Mouse (Mus musculus) macrophage (primary cell): Measurements from ENCODE around the gene Mapkapk2. TPM values are rescaled to one million over a fixed set of nuclear protein-coding genes. Genes with fewer than 3 reads are reported as not detected.

Experiments used
- H3K27ac ChIP-seq: fragments of 350-480 bp; formaldehyde crosslinking; 2 replicates; pipeline ENCODE4 v1.9.0; 2021
- H3K36me3 ChIP-seq: fragments of 350-480 bp; formaldehyde crosslinking; 2 replicates; pipeline ENCODE4 v1.9.0; 2021; ENCODE audit errors: inconsistent target
- H3K4me3 ChIP-seq: fragments of 350-480 bp; formaldehyde crosslinking; 2 replicates; pipeline ENCODE4 v1.9.0; 2021; ENCODE audit errors: inconsistent target
- H3K79me2 ChIP-seq: fragments of 350-480 bp; formaldehyde crosslinking; 2 replicates; pipeline ENCODE4 v1.9.0; 2021; ENCODE audit errors: inconsistent target
- WGBS: methylation state at CpG from one replicate; pipeline ENCODE4 v1.1.7; 2026; ENCODE audit warnings: inconsistent platforms; ENCODE audit not compliant: missing documents; 5-methylcytosine and 5-hydroxymethylcytosine counted together
- polyA plus RNA-seq: library from polyadenylated mRNA; stranded (reverse); fragments of 250-400 nt; gene quantifications from 3 replicates; pipeline ENCODE4 v1.2.4, GENCODE M21; 2018; ENCODE audit warnings: inconsistent platforms

Mapkapk2 gene
- polyA plus RNA-seq, 1 experiment from 2014 or later, result 87.7 TPM

DNA sequence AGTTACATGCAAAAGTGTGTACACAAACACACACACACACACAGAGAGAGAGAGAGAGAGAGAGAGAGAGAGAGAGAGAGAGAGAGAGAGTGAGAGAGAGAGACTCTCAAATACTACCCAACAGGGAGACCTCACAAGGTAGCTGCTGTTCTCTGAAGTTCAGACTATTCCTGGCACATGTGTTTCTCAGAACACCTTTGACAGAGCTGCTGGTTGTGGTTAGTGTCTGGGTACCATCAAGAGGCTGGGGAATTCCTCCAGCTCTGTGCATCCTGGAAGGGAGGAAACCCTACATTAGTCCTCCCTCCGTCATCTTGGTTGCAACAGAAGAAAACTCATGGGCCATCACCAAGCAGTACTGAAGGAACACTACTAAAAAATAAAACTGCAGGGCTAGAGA lies 16.9 kb downstream of the Mapkapk2 start:
- WGBS, result 60% methylated on average over 1 of the region's 1 CpGs
- Histone ChIP-seq H3K79me2 (peaks cover 100% of the 10 kb centered on the region), H3K4me3 (no peak overlapping the region), H3K27ac (no peak overlapping the region), H3K36me3 (no peaks in the 10 kb centered on the region)

DNA sequence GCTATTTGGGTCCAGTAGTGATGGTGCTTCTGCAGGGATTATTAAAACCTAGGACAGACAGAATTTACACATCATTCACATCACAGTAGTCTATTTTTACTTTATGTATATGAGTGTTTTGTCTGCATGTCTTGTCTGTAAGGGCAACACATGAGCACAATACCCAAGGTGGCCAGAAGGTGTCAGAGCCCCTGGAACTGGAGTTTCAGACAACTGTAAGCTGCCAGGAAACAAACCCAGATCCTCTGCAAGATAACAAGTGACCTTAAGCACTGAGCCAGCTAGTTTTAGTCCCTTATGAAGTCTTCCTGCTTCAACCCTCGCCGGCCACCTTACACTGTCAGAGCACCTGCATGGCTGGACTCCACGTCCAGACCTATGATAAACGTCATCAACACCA lies 17.9 kb downstream of the Mapkapk2 start:
- Histone ChIP-seq H3K27ac (no peak overlapping the region), H3K79me2 (peaks cover 100% of the 10 kb centered on the region), H3K4me3 (no peak overlapping the region), H3K36me3 (no peaks in the 10 kb centered on the region)
- 11% methylated on average over 4 of the region's 4 CpGs for WGBS

- WGBS, result 92% methylated on average over 3 of the region's 3 CpGs
- Histone ChIP-seq H3K36me3 (no peaks in the 10 kb centered on the region), H3K27ac (no peak overlapping the region), H3K79me2 (peaks cover 100% of the 10 kb centered on the region), H3K4me3 (no peak overlapping the region)
Measured at GRCm38 (mm10) chr1:131078761-131079330, 18.8 kb downstream of the Mapkapk2 start.

DNA sequence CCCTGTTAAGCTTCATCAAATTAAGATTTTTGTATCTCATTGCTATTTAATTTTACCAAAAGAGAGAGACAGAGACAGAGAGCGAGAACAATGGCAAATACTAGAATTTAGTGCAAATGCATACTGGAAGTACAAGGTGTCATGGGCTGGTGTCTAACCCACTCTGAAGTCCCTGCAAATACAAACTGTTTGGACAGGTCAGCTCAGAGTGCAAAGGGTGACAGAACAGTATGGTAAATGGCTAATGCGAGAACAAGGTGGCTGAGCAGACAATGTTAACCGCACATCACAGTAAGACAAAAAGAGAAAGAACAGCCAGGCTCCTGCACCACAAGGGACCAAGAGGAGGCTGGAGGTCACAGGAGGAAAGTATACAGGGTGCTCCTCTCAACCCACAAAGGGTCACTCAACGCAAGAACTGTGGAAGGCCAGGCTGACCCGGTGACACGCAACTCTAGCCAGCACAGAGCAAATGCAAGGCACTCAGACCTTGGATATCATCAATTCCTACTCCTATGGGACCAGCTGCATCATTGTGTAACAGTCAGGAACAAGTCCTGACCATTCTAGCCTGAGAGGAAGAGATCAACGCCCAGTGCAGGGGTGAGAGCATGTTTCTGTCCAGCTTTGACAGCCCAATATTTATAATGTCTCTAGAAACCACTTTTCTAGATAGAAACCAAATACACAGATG lies 22.4 kb downstream of the Mapkapk2 start:
- no peak overlapping the region for H3K27ac ChIP-seq
- 80% methylated on average over 7 of the region's 7 CpGs for WGBS
- no peak overlapping the region for H3K4me3 ChIP-seq

DNA sequence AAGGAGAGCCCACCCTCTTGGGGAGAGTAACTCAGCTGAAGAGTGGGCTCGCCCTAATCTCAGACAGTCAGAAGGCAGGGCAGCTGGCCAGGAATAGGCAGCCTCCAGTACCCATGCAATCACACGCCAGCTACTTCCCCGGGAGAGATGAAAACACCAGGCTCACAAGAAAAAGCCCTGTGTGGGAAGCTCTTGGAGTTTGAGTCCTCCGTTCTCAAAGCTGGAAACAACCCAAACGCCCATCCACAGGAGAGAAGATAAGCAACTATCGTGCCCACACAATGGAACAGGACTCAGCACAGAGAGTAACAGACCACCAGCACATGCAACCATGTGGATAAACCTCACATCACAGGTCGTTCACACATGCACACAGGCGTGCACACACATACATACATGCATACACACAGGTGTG lies 23.1 kb downstream of the Mapkapk2 start:
- Histone ChIP-seq H3K27ac (no peak overlapping the region), H3K36me3 (no peaks in the 10 kb centered on the region; the same call in 1 of the 2 replicates), H3K4me3 (no peak overlapping the region), H3K79me2 (peaks cover 100% of the 10 kb centered on the region)
- 71% methylated on average over 6 of the region's 8 CpGs for WGBS

More for the DNA sequence above, 22.4 kb downstream of the Mapkapk2 start:
- Histone ChIP-seq H3K36me3 (no peaks in the 10 kb centered on the region; the same call in 1 of the 2 replicates), H3K79me2 (peaks cover 100% of the 10 kb centered on the region)

GRCm38 (mm10) chr1:131072376-131072990 lies 25.1 kb downstream of the Mapkapk2 start:
- Histone ChIP-seq H3K79me2 (peaks cover 100% of the 10 kb centered on the region), H3K4me3 (no peak overlapping the region), H3K36me3 (no peaks in the 10 kb centered on the region; the same call in 1 of the 2 replicates), H3K27ac (no peak overlapping the region)
- 70% methylated on average over 7 of the region's 7 CpGs for WGBS

DNA sequence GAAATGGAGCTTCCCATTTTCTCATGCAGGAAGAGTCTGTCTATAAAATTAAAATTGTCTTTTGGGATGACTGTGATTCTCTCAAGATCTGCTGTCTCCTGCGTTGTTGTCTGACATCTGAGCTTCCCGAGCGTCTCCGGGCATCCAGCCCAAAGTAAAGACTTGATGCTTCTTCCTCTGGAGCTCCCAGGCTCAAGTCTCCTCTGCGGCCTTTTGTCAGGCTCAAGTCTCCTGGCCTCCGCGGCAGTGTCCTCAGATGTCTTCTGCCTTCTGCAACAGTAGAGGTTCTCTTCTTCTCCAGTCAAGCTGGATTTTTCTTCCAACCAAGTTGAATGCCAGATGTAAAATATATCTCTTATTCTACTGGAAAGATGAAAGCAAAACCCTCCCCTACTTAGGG lies 28.6 kb downstream of the Mapkapk2 start:
- no peak overlapping the region for H3K4me3 ChIP-seq
- H3K27ac ChIP-seq, result no peak overlapping the region
- H3K36me3 ChIP-seq, result no peaks in the 10 kb centered on the region; the same call in 1 of the 2 replicates
- H3K79me2 ChIP-seq, result peaks cover 97% of the 10 kb centered on the region
- WGBS, result 85% methylated on average over 5 of the region's 7 CpGs

DNA sequence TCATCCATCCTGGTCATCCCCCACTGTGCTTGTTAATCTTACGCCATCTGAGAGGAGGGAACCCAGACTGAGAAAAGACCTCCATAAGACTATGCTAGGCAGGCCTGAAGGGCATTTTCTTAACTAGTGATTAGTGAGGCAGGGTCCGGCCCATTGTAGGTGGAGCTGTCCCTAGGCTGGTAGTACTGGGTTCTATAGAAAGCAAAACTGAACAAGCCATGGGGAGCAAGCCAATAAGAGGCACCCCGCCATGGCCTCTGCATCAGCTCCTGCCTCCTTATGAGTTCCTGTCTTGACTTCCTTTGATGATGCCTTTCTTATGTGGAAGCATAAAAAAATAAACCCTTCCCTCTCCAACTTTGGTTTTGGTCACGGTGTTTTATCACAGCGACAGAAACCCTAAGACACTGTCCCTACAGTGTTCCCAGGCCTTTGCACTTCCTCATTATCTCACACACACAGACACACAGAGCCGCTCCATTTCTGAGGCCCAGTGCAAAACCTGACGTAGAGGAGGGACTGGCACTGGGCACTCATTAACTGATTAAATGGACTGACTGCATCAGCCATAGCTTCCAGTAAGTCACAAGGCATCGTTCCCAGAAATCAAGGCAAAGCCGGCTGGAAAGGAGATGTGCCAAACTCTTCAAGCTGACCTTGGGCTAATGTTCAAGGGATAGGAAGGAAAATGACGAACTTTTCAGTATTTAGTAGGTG lies 29.5 kb downstream of the Mapkapk2 start:
- peaks cover 97% of the 10 kb centered on the region for H3K79me2 ChIP-seq
- 57% methylated on average over 10 of the region's 10 CpGs for WGBS
- no peak overlapping the region for H3K4me3 ChIP-seq
- H3K27ac ChIP-seq, result no peak overlapping the region
- H3K36me3 ChIP-seq, result no peaks in the 10 kb centered on the region

DNA sequence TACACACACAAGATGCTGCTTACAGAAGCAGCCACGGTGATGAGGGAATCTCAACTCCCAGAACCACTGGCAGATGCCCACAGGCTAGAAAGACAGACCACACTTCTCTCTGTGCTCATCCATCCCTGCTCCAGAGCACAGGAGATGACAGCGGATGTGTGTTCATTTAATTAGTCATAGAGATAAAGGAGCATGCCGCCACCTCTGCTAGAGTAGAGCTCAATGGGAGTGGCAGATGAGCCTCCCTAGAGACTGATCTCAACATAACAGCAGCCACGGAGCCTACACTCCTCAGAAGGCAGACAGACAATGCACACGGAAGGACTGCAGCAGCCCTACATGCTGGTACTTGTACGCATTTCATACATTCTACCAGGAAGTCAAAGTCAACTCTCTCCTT lies 33.4 kb downstream of the Mapkapk2 start:
- Histone ChIP-seq H3K79me2 (peaks cover 97% of the 10 kb centered on the region), H3K36me3 (no peaks in the 10 kb centered on the region), H3K4me3 (no peak overlapping the region), H3K27ac (no peak overlapping the region)
- WGBS, result 97% methylated on average over 6 of the region's 6 CpGs

- no peak overlapping the region for H3K4me3 ChIP-seq
Measured at GRCm38 (mm10) chr1:131062821-131063220, 34.8 kb downstream of the Mapkapk2 start.

GRCm38 (mm10) chr1:131061740-131062254 lies 35.8 kb downstream of the Mapkapk2 start:
- H3K79me2 ChIP-seq, result peaks cover 97% of the 10 kb centered on the region
- 82% methylated on average over 7 of the region's 7 CpGs for WGBS
- H3K36me3 ChIP-seq, result peaks cover 18% of the 10 kb centered on the region
- H3K4me3 ChIP-seq, result no peak overlapping the region
- no peak overlapping the region for H3K27ac ChIP-seq

More at GRCm38 (mm10) chr1:131062821-131063220, 34.8 kb downstream of the Mapkapk2 start:
- Histone ChIP-seq H3K79me2 (peaks cover 97% of the 10 kb centered on the region), H3K36me3 (peaks cover 8% of the 10 kb centered on the region; the same call in 1 of the 2 replicates), H3K27ac (no peak overlapping the region)
- 78% methylated on average over 6 of the region's 6 CpGs for WGBS

DNA sequence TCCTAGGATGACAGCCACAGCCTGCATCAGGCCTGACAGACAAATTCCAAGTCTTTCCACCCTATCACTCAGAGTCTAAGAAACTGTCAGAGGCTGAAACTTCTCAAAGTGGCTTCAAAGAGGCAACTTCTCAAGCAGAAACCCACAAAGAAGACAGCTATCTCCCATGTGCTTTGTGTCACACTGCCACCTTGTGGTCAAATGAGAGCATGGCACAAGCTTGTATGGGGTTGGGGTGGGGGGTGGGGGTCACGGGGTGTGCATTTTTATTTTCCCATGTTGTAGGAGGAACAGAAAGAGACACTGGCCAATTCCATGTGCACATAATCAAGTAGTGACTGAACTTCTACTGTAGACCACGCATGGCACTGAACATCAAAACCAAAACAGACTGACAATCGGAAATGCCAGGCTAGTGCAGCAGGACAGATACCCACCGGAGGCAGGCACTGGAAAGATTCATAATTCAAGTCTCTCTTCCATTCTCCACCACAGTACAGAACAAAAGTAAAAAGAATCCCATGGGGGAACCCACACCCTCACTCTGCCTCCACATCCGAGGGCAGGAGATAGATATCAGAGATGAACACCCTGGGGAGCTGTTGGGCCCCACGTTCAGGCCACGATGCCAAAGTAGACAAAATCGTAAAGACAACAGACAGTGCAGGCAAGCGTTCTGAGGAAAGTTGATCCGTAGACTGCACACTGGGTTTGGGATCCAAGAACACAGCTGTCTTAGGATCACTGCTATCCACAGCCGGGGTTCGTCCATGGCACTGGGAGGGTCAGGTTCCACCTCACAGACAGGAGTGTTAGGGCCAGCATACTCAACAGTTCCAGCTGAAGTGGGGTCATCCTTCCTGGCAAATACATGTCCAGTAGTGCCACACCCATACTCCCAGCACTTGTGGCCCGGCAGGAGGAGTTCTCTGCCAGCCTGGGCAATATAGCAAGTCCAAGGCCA lies 37.1 kb downstream of the Mapkapk2 start:
- 63% methylated on average over 13 of the region's 13 CpGs for WGBS
- H3K4me3 ChIP-seq, result no peak overlapping the region

GRCm38 (mm10) chr1:131059841-131060240 lies 37.8 kb downstream of the Mapkapk2 start:
- no peak overlapping the region for H3K4me3 ChIP-seq
- peaks cover 37% of the 10 kb centered on the region for H3K36me3 ChIP-seq
- WGBS, result 97% methylated on average over 5 of the region's 5 CpGs
- no peak overlapping the region for H3K27ac ChIP-seq
- peaks cover 87% of the 10 kb centered on the region for H3K79me2 ChIP-seq

More for the DNA sequence above, 37.1 kb downstream of the Mapkapk2 start:
- H3K36me3 ChIP-seq, result peaks cover 30% of the 10 kb centered on the region
- peaks cover 95% of the 10 kb centered on the region for H3K79me2 ChIP-seq
- H3K27ac ChIP-seq, result no peak overlapping the region
